Mouse (Mus musculus) lung, postnatal 0 days (tissue): ENCODE data around the gene Asic2.

Source experiments
- CTCF ChIP-seq: IDR thresholded peaks from 2 replicates; pipeline ENCODE4 v1.5.1; 2016; ENCODE audit warnings: antibody characterized with exemption, mild to moderate bottlenecking
- EP300 ChIP-seq: IDR thresholded peaks from 2 replicates; pipeline ENCODE4 v1.6.1; 2016; ENCODE audit warnings: antibody characterized with exemption, mild to moderate bottlenecking, control low read depth

GRCm38 (mm10) chr11:81152021-81152385 is 816.3 kb downstream of the Asic2 start:
- no peak for TF ChIP-seq CTCF
- no peak for TF ChIP-seq EP300
